Mouse (Mus musculus): Measurements from ENCODE around the gene Mnx1. TPM values are rescaled to one million over a fixed set of nuclear protein-coding genes. Genes with fewer than 3 reads are reported as not detected.

Gene Mnx1
- total and polyA plus RNA-seq, 3 experiments: not detected

GRCm38 (mm10) chr5:29470271-29470670 lies 8.0 kb downstream of the Mnx1 start:
- Histone ChIP-seq H3K36me3 (replicated peaks) (no peaks in the 10 kb centered on the region), H3K27me3 (ENCODE audit: insufficient read depth, low read length) (peaks cover 74% of the 10 kb centered on the region), H3K9me3 (replicated peaks) (no peaks in the 10 kb centered on the region), H3K4me1 (ENCODE audit: insufficient read depth, low read depth, low read length) (peaks cover 12% of the 10 kb centered on the region), H3K4me3 (ENCODE audit: low read depth, low read length) (no peak overlapping the region)
- DNase-seq (ENCODE audit: low spot score): no peak
- TF ChIP-seq CTCF (IDR thresholded peaks at IDR 0.05; ENCODE audit: low read depth, low read length) (no peak), POLR2AphosphoS5 (IDR thresholded peaks at IDR 0.05; ENCODE audit: insufficient replicate concordance, low read depth, low read length) (no peak)
- no peak for ATAC-seq (ENCODE audit: extremely low read depth, insufficient number of reproducible peaks, low FRiP score, poor library complexity, severe bottlenecking)

- no peaks in the 10 kb centered on the region for H3K36me3 ChIP-seq (replicated peaks)
- H3K9me3 ChIP-seq (replicated peaks): no peaks in the 10 kb centered on the region
- TF ChIP-seq GATA2 (IDR thresholded peaks at IDR 0.05; ENCODE audit: borderline replicate concordance, low read depth, low read length): no peak
- TF ChIP-seq TAL1 (conservative IDR thresholded peaks at IDR 0.05; ENCODE audit: low read depth, low read length): no peak
- TF ChIP-seq GATA1 (IDR thresholded peaks at IDR 0.05; ENCODE audit: borderline replicate concordance, low read length): no peak
- TF ChIP-seq CTCF (IDR thresholded peaks at IDR 0.05; ENCODE audit: low read depth, low read length): no peak
- TF ChIP-seq POLR2AphosphoS5 (IDR thresholded peaks at IDR 0.05; ENCODE audit: insufficient replicate concordance, low read depth, low read length): no peak
- H3K27me3 ChIP-seq (ENCODE audit: insufficient read depth, low read length): peaks cover 66% of the 10 kb centered on the region
- no peak overlapping the region for H3K4me3 ChIP-seq (ENCODE audit: low read depth, low read length)
- DNase-seq (ENCODE audit: low spot score): no peak
- H3K4me1 ChIP-seq (ENCODE audit: insufficient read depth, low read depth, low read length): peaks cover 12% of the 10 kb centered on the region
- ATAC-seq (ENCODE audit: extremely low read depth, insufficient number of reproducible peaks, low FRiP score, poor library complexity, severe bottlenecking): no peak
These were observed 8.8 kb downstream of the Mnx1 start for GRCm38 (mm10) chr5:29469501-29469900.

GRCm38 (mm10) chr5:29468351-29469065 lies 9.8 kb downstream of the Mnx1 start:
- no peak for DNase-seq (ENCODE audit: low spot score)
- ATAC-seq (ENCODE audit: extremely low read depth, insufficient number of reproducible peaks, low FRiP score, poor library complexity, severe bottlenecking): no peak
- TF ChIP-seq GATA1 (IDR thresholded peaks at IDR 0.05; ENCODE audit: borderline replicate concordance, low read length) (no peak), GATA2 (IDR thresholded peaks at IDR 0.05; ENCODE audit: borderline replicate concordance, low read depth, low read length) (no peak), TAL1 (conservative IDR thresholded peaks at IDR 0.05; ENCODE audit: low read depth, low read length) (no peak), POLR2AphosphoS5 (IDR thresholded peaks at IDR 0.05; ENCODE audit: insufficient replicate concordance, low read depth, low read length) (no peak), CTCF (IDR thresholded peaks at IDR 0.05; ENCODE audit: low read depth, low read length) (no peak)
- Histone ChIP-seq H3K4me1 (ENCODE audit: insufficient read depth, low read depth, low read length) (peaks cover 12% of the 10 kb centered on the region), H3K36me3 (replicated peaks) (no peaks in the 10 kb centered on the region), H3K27me3 (ENCODE audit: insufficient read depth, low read length) (peaks cover 56% of the 10 kb centered on the region), H3K4me3 (ENCODE audit: low read depth, low read length) (peak overlapping the region; percentile 70), H3K9me3 (replicated peaks) (no peaks in the 10 kb centered on the region)

- no peak for ATAC-seq (ENCODE audit: extremely low read depth, insufficient number of reproducible peaks, low FRiP score, poor library complexity, severe bottlenecking)
- TF ChIP-seq CTCF (IDR thresholded peaks at IDR 0.05; ENCODE audit: low read depth, low read length): no peak
- TF ChIP-seq TAL1 (conservative IDR thresholded peaks at IDR 0.05; ENCODE audit: low read depth, low read length): no peak
- TF ChIP-seq POLR2AphosphoS5 (IDR thresholded peaks at IDR 0.05; ENCODE audit: insufficient replicate concordance, low read depth, low read length): no peak
- peaks cover 52% of the 10 kb centered on the region for H3K27me3 ChIP-seq (ENCODE audit: insufficient read depth, low read length)
- no peaks in the 10 kb centered on the region for H3K36me3 ChIP-seq (replicated peaks)
- H3K4me1 ChIP-seq (ENCODE audit: insufficient read depth, low read depth, low read length): peaks cover 14% of the 10 kb centered on the region
- peak overlapping the region; percentile 70 for H3K4me3 ChIP-seq (ENCODE audit: low read depth, low read length)
- H3K9me3 ChIP-seq (replicated peaks): no peaks in the 10 kb centered on the region
- DNase-seq (ENCODE audit: low spot score): peak; percentile 23
These were observed 10.6 kb downstream of the Mnx1 start for GRCm38 (mm10) chr5:29467489-29468350.

- ATAC-seq (ENCODE audit: extremely low read depth, insufficient number of reproducible peaks, low FRiP score, poor library complexity, severe bottlenecking): no peak
- Histone ChIP-seq H3K4me3 (ENCODE audit: low read depth, low read length) (no peak overlapping the region), H3K4me1 (ENCODE audit: insufficient read depth, low read depth, low read length) (peaks cover 16% of the 10 kb centered on the region), H3K27me3 (ENCODE audit: insufficient read depth, low read length) (peaks cover 21% of the 10 kb centered on the region; the same call in 1 of the 2 replicates), H3K36me3 (replicated peaks) (peaks cover 19% of the 10 kb centered on the region), H3K9me3 (replicated peaks) (no peaks in the 10 kb centered on the region)
- TF ChIP-seq CTCF (IDR thresholded peaks at IDR 0.05; ENCODE audit: low read depth, low read length): no peak
- no peak for DNase-seq (ENCODE audit: low spot score)
These were observed 15.2 kb downstream of the Mnx1 start for GRCm38 (mm10) chr5:29462943-29463686.

GRCm38 (mm10) chr5:29456895-29457656 lies 21.2 kb downstream of the Mnx1 start:
- no peak for DNase-seq (ENCODE audit: low spot score)
- Histone ChIP-seq H3K27me3 (ENCODE audit: insufficient read depth, low read length) (no peaks in the 10 kb centered on the region), H3K9me3 (replicated peaks) (no peaks in the 10 kb centered on the region), H3K4me1 (ENCODE audit: insufficient read depth, low read depth, low read length) (no peaks in the 10 kb centered on the region), H3K36me3 (replicated peaks) (peaks cover 71% of the 10 kb centered on the region), H3K4me3 (ENCODE audit: low read depth, low read length) (no peak overlapping the region)
- no peak for TF ChIP-seq POLR2AphosphoS5 (IDR thresholded peaks at IDR 0.05; ENCODE audit: insufficient replicate concordance, low read depth, low read length)
- TF ChIP-seq CTCF (IDR thresholded peaks at IDR 0.05; ENCODE audit: low read depth, low read length): no peak
- no peak for TF ChIP-seq GATA2 (IDR thresholded peaks at IDR 0.05; ENCODE audit: borderline replicate concordance, low read depth, low read length)
- no peak for TF ChIP-seq TAL1 (conservative IDR thresholded peaks at IDR 0.05; ENCODE audit: low read depth, low read length)
- TF ChIP-seq GATA1 (IDR thresholded peaks at IDR 0.05; ENCODE audit: borderline replicate concordance, low read length): no peak
- no peak for ATAC-seq (ENCODE audit: extremely low read depth, insufficient number of reproducible peaks, low FRiP score, poor library complexity, severe bottlenecking)

All from G1E (cell line).